ENCODE assay signal across 8 mouse cellular contexts in genomic region chr1:182020831-182021460, GRCm38 (mm10). TPM values are rescaled to one million over a fixed set of nuclear protein-coding genes. Genes with fewer than 3 reads are reported as not detected.
DNase-seq lines count a peak whose midpoint lies in the region; ATAC-seq lines count a peak whose summit lies in the region.

No protein-coding gene starts in this region.

- peak overlapping the region; percentile 98 for H3K27ac ChIP-seq in forebrain, embryonic 13.5 days
- H3K27ac ChIP-seq in midbrain, embryonic 14.5 days (replicated peaks; ENCODE audit: low read depth, low read length): peak overlapping the region; percentile 99

- peak; percentile 40 for DNase-seq in embryo, embryonic 10.5 days (ENCODE audit: low spot score)
- DNase-seq in embryo, embryonic 11 days: no peak
- peak; percentile 12 for DNase-seq in MN1 (ENCODE audit: low spot score)
- DNase-seq in kidney, adult 9 months: peak; percentile 33
- DNase-seq in midbrain, embryonic 14.5 days: no peak
- no peak for DNase-seq in embryo, embryonic 10 days (ENCODE audit: low spot score)

- no peaks in the 10 kb centered on the region for H3K27me3 ChIP-seq in forebrain, embryonic 13.5 days
- H3K27me3 ChIP-seq in midbrain, embryonic 14.5 days (ENCODE audit: control insufficient read depth, insufficient read depth, low read length): no peaks in the 10 kb centered on the region

- H3K4me2 ChIP-seq in forebrain, embryonic 13.5 days: peak overlapping the region; percentile 71
- peak overlapping the region; percentile 71 for H3K4me2 ChIP-seq in midbrain, embryonic 14.5 days (ENCODE audit: low read length)

- 11% methylated on average over 11 of the region's 11 CpGs for WGBS in forebrain, embryonic 13.5 days
- WGBS in midbrain, embryonic 14.5 days: 15% methylated on average over 11 of the region's 11 CpGs

- H3K4me1 ChIP-seq in forebrain, embryonic 13.5 days: peaks cover 26% of the 10 kb centered on the region
- peaks cover 18% of the 10 kb centered on the region for H3K4me1 ChIP-seq in midbrain, embryonic 14.5 days (ENCODE audit: control insufficient read depth, insufficient read depth, low read length)

- no peaks in the 10 kb centered on the region for H3K9me3 ChIP-seq in forebrain, embryonic 13.5 days (replicated peaks)
- no peaks in the 10 kb centered on the region for H3K9me3 ChIP-seq in midbrain, embryonic 14.5 days (ENCODE audit: control insufficient read depth, low read length)

- peak overlapping the region; percentile 79 for H3K4me3 ChIP-seq in forebrain, embryonic 13.5 days
- peak overlapping the region; percentile 88 for H3K4me3 ChIP-seq in midbrain, embryonic 14.5 days (replicated peaks; ENCODE audit: low read depth, low read length)

- no peak; the same call in 1 of the 2 replicates for ATAC-seq in forebrain, embryonic 13.5 days
- ATAC-seq in midbrain, embryonic 14.5 days (ENCODE audit: low FRiP score, low TSS enrichment): no peak; the same call in 1 of the 2 replicates
- no peak for ATAC-seq in erythroid progenitor cell, adult 5-6 weeks (replicated peaks; ENCODE audit: low FRiP score, poor library complexity, severe bottlenecking)

- H3K9ac ChIP-seq in forebrain, embryonic 13.5 days: peak overlapping the region; percentile 91
- H3K9ac ChIP-seq in midbrain, embryonic 14.5 days (replicated peaks; ENCODE audit: low read length): peak overlapping the region; percentile 97

- H3K36me3 ChIP-seq in forebrain, embryonic 13.5 days (ENCODE audit: poor library complexity, severe bottlenecking): no peaks in the 10 kb centered on the region
- no peaks in the 10 kb centered on the region for H3K36me3 ChIP-seq in midbrain, embryonic 14.5 days (ENCODE audit: control insufficient read depth, insufficient read depth, low read length)

RNA-seq across cellular contexts. Expression of gene Enah, which starts 1.2 kb away (rescaled TPM):
- 35.0 and 37.3 TPM in 2 replicates for polyA plus RNA-seq in forebrain, embryonic 13.5 days (2015; fragmentation: Nextera tagmentation; extraction: Ambion mirVana)
- 42.9 TPM in 2 replicates for polyA plus RNA-seq in midbrain, embryonic 14.5 days (2014; fragmentation: Nextera tagmentation; extraction: Ambion mirVana)
- total RNA-seq in erythroid progenitor cell, adult 5-6 weeks (2015; ENCODE audit: low replicate concordance): 0.84 TPM in 1 of 2 replicates, not detected in the other
- total RNA-seq in erythroid progenitor cell, adult 5-6 weeks (2017; ENCODE audit: low replicate concordance): 1.4 and 3.5 TPM in 2 replicates

Comparison
In these comparisons a context has a peak if more than half of its experiments do, and no peak if none do; other contexts are left out.
1. DNase-seq: peak in embryo, embryonic 10.5 days (single experiment), MN1 (single experiment) and kidney, adult 9 months (single experiment); none in embryo, embryonic 11 days (single experiment), midbrain, embryonic 14.5 days (single experiment) and embryo, embryonic 10 days (single experiment).